Mouse (Mus musculus): Measurements from ENCODE around the gene Ube2q1. TPM values are rescaled to one million over a fixed set of nuclear protein-coding genes. Genes with fewer than 3 reads are reported as not detected.

The Ube2q1 gene
- polyA plus RNA-seq, 1 experiment, result 49.2 TPM

- Histone ChIP-seq H3K27me3 (ENCODE audit: control insufficient read depth, insufficient read depth, insufficient read length) (no peaks in the 10 kb centered on the region), H3K79me2 (ENCODE audit: control insufficient read depth, insufficient read depth) (peaks cover 10% of the 10 kb centered on the region), H3K4me3 (ENCODE audit: insufficient read depth, poor library complexity, severe bottlenecking) (no peak overlapping the region), H3K79me3 (ENCODE audit: low read depth) (peaks cover 7% of the 10 kb centered on the region), H3K36me3 (ENCODE audit: control insufficient read depth, insufficient read depth) (no peaks in the 10 kb centered on the region), H3ac (ENCODE audit: control insufficient read depth, insufficient read length, low read depth) (no peak overlapping the region)
- TF ChIP-seq CEBPB (IDR thresholded peaks at IDR 0.05; ENCODE audit: low read depth) (no peak), MYOD1 (IDR thresholded peaks at IDR 0.05; ENCODE audit: control insufficient read depth, insufficient read length, low read depth) (no peak), CTCF (IDR thresholded peaks at IDR 0.05; ENCODE audit: control insufficient read depth, insufficient read depth, insufficient read length) (no peak), MAX (IDR thresholded peaks at IDR 0.05) (no peak), FOSL1 (IDR thresholded peaks at IDR 0.05; ENCODE audit: insufficient read depth, low read length, poor library complexity, severe bottlenecking) (no peak), USF1 (IDR thresholded peaks at IDR 0.05; ENCODE audit: low read depth) (no peak), MYOG (IDR thresholded peaks at IDR 0.05; ENCODE audit: control insufficient read depth, extremely low read depth, insufficient read length) (no peak)
Measured at GRCm38 (mm10) chr3:89769584-89769983, 3.8 kb upstream of the Ube2q1 start.

- H3K79me3 ChIP-seq (ENCODE audit: low read depth), result peaks cover 15% of the 10 kb centered on the region
- no peak overlapping the region for H3ac ChIP-seq (ENCODE audit: control insufficient read depth, insufficient read length, low read depth)
- H3K4me3 ChIP-seq (ENCODE audit: insufficient read depth, poor library complexity, severe bottlenecking), result no peak overlapping the region
- peaks cover 20% of the 10 kb centered on the region for H3K79me2 ChIP-seq (ENCODE audit: control insufficient read depth, insufficient read depth)
- peaks cover 3% of the 10 kb centered on the region for H3K36me3 ChIP-seq (ENCODE audit: control insufficient read depth, insufficient read depth)
- no peaks in the 10 kb centered on the region for H3K27me3 ChIP-seq (ENCODE audit: control insufficient read depth, insufficient read depth, insufficient read length)
- no peak for TF ChIP-seq MAX (IDR thresholded peaks at IDR 0.05)
- no peak for TF ChIP-seq MYOD1 (IDR thresholded peaks at IDR 0.05; ENCODE audit: control insufficient read depth, insufficient read length, low read depth)
- no peak for TF ChIP-seq MYOG (IDR thresholded peaks at IDR 0.05; ENCODE audit: control insufficient read depth, extremely low read depth, insufficient read length)
- no peak for TF ChIP-seq FOSL1 (IDR thresholded peaks at IDR 0.05; ENCODE audit: insufficient read depth, low read length, poor library complexity, severe bottlenecking)
- no peak for TF ChIP-seq CEBPB (IDR thresholded peaks at IDR 0.05; ENCODE audit: low read depth)
- no peak for TF ChIP-seq USF1 (IDR thresholded peaks at IDR 0.05; ENCODE audit: low read depth)
Measured at GRCm38 (mm10) chr3:89770425-89771002, 2.9 kb upstream of the Ube2q1 start.

- Histone ChIP-seq H3K79me3 (ENCODE audit: low read depth) (peaks cover 20% of the 10 kb centered on the region), H3ac (ENCODE audit: control insufficient read depth, insufficient read length, low read depth) (peak overlapping the region; percentile 47), H3K4me3 (ENCODE audit: insufficient read depth, poor library complexity, severe bottlenecking) (peak overlapping the region; percentile 86), H3K36me3 (ENCODE audit: control insufficient read depth, insufficient read depth) (peaks cover 22% of the 10 kb centered on the region), H3K79me2 (ENCODE audit: control insufficient read depth, insufficient read depth) (peaks cover 31% of the 10 kb centered on the region), H3K27me3 (ENCODE audit: control insufficient read depth, insufficient read depth, insufficient read length) (no peaks in the 10 kb centered on the region)
- TF ChIP-seq MAX (IDR thresholded peaks at IDR 0.05), result no peak
- TF ChIP-seq MYOD1 (IDR thresholded peaks at IDR 0.05; ENCODE audit: control insufficient read depth, insufficient read length, low read depth), result peak; percentile 1
- no peak for TF ChIP-seq FOSL1 (IDR thresholded peaks at IDR 0.05; ENCODE audit: insufficient read depth, low read length, poor library complexity, severe bottlenecking)
- peak; percentile 72 for TF ChIP-seq CTCF (IDR thresholded peaks at IDR 0.05; ENCODE audit: control insufficient read depth, insufficient read depth, insufficient read length)
- TF ChIP-seq CEBPB (IDR thresholded peaks at IDR 0.05; ENCODE audit: low read depth), result no peak
- peak; percentile 1 for TF ChIP-seq USF1 (IDR thresholded peaks at IDR 0.05; ENCODE audit: low read depth)
- TF ChIP-seq MYOG (IDR thresholded peaks at IDR 0.05; ENCODE audit: control insufficient read depth, extremely low read depth, insufficient read length), result no peak
Measured at GRCm38 (mm10) chr3:89772588-89772967, 838 bp upstream of the Ube2q1 start.

GRCm38 (mm10) chr3:89773740-89774211 is 360 bp downstream of the Ube2q1 start:
- Histone ChIP-seq H3K4me3 (ENCODE audit: insufficient read depth, poor library complexity, severe bottlenecking) (peak overlapping the region; percentile 86), H3K36me3 (ENCODE audit: control insufficient read depth, insufficient read depth) (peaks cover 33% of the 10 kb centered on the region), H3K79me2 (ENCODE audit: control insufficient read depth, insufficient read depth) (peaks cover 31% of the 10 kb centered on the region), H3ac (ENCODE audit: control insufficient read depth, insufficient read length, low read depth) (peak overlapping the region; percentile 91), H3K27me3 (ENCODE audit: control insufficient read depth, insufficient read depth, insufficient read length) (no peaks in the 10 kb centered on the region), H3K79me3 (ENCODE audit: low read depth) (peaks cover 20% of the 10 kb centered on the region)
- TF ChIP-seq MAX (IDR thresholded peaks at IDR 0.05) (no peak), MYOG (IDR thresholded peaks at IDR 0.05; ENCODE audit: control insufficient read depth, extremely low read depth, insufficient read length) (no peak), CEBPB (IDR thresholded peaks at IDR 0.05; ENCODE audit: low read depth) (no peak), MYOD1 (IDR thresholded peaks at IDR 0.05; ENCODE audit: control insufficient read depth, insufficient read length, low read depth) (no peak), CTCF (IDR thresholded peaks at IDR 0.05; ENCODE audit: control insufficient read depth, insufficient read depth, insufficient read length) (no peak), FOSL1 (IDR thresholded peaks at IDR 0.05; ENCODE audit: insufficient read depth, low read length, poor library complexity, severe bottlenecking) (no peak), USF1 (IDR thresholded peaks at IDR 0.05; ENCODE audit: low read depth) (no peak)

GRCm38 (mm10) chr3:89774236-89774960 is 982 bp downstream of the Ube2q1 start:
- TF ChIP-seq CEBPB (IDR thresholded peaks at IDR 0.05; ENCODE audit: low read depth) (no peak), MYOG (IDR thresholded peaks at IDR 0.05; ENCODE audit: control insufficient read depth, extremely low read depth, insufficient read length) (no peak), USF1 (IDR thresholded peaks at IDR 0.05; ENCODE audit: low read depth) (no peak), MAX (IDR thresholded peaks at IDR 0.05) (no peak), CTCF (IDR thresholded peaks at IDR 0.05; ENCODE audit: control insufficient read depth, insufficient read depth, insufficient read length) (no peak), FOSL1 (IDR thresholded peaks at IDR 0.05; ENCODE audit: insufficient read depth, low read length, poor library complexity, severe bottlenecking) (no peak), MYOD1 (IDR thresholded peaks at IDR 0.05; ENCODE audit: control insufficient read depth, insufficient read length, low read depth) (no peak)
- Histone ChIP-seq H3K27me3 (ENCODE audit: control insufficient read depth, insufficient read depth, insufficient read length) (no peaks in the 10 kb centered on the region), H3K4me3 (ENCODE audit: insufficient read depth, poor library complexity, severe bottlenecking) (peak overlapping the region; percentile 86), H3K36me3 (ENCODE audit: control insufficient read depth, insufficient read depth) (peaks cover 39% of the 10 kb centered on the region), H3ac (ENCODE audit: control insufficient read depth, insufficient read length, low read depth) (peak overlapping the region; percentile 91), H3K79me3 (ENCODE audit: low read depth) (peaks cover 20% of the 10 kb centered on the region), H3K79me2 (ENCODE audit: control insufficient read depth, insufficient read depth) (peaks cover 31% of the 10 kb centered on the region)
